Mouse (Mus musculus): ENCODE measurements around the gene Gm10644.

Gm10644 gene

DNA sequence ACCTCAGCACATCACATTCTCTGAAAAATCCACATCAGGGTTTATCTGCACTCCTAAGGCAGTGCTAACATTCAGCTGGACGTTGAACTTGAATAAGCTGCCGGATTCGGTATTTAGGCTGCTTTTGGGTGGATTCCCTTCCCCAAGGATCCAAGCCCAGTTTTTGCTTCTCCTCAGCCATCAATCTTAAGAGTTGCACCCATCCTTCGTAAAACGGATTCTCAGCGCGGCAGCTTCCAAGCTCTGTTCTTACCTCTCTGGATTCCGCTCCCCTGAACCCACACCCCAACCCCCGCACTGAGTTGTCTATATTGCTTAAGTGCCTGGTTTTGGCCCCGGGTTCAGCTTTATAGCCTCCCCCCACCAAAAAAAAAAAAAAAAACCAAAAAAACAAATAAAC is 56.5 kb downstream of the Gm10644 start:
- DNase-seq (ENCODE audit: inconsistent ontology term) = no peak

DNA sequence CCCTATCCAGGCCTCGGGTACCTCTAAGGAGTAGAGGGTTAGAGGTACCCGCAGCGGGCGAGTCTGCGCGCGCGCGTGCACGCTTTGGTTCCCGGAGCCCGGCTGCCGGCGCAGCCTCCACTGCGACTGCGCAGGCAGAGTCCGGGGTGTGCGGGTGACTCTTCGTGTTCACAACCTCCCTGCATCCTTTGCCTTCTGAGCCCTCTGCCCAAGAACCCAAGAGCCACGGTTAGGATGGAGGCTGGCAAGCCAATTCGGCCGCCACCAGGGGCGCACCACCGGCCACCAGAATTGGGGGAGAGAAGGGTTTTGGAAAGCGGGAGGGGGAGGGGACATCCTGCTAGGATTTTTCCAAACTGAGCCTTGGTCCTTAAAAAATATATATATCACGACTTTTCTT is 57.8 kb downstream of the Gm10644 start:
- peak; percentile 63 for DNase-seq (ENCODE audit: inconsistent ontology term)

DNA sequence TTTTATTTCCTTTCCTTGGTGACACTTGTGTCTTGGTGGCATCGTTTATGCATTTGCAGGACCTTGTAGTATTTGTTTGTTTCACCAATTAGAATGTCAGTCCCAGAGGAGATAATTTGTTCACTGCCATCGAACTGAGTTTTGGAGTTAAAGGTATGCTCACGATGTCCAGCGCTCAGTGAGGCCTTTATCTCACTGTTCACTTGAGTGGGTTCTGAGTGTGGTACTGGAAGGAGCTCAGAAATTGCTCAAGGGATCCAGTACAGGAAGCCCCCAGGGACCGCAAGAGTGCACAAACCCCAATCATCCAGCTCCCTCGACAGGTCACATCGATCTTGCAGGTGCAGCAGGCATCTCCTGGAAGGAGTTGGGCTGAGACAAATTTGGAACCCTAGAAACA is 58.5 kb downstream of the Gm10644 start:
- DNase-seq (ENCODE audit: inconsistent ontology term) = no peak

DNA sequence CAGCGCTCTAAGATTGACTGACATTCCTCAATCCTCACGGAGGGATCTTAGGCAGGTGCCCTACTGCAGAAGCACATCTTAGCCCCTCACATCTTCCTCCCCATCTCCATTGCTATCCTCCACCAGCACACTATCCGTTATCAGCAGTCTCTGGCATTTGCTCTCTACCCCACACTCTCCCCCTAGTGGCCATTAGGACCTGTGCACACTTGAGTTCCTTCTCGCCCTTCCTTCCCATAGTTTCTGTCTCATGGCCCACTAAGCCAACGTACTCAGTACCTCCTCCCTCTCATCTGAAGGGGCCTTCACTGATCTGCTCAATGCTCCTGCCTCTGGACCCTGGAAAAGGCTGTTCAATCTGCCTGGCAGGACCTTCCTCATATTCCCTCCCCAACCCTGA is 59.1 kb downstream of the Gm10644 start:
- DNase-seq (ENCODE audit: inconsistent ontology term) = no peak

DNA sequence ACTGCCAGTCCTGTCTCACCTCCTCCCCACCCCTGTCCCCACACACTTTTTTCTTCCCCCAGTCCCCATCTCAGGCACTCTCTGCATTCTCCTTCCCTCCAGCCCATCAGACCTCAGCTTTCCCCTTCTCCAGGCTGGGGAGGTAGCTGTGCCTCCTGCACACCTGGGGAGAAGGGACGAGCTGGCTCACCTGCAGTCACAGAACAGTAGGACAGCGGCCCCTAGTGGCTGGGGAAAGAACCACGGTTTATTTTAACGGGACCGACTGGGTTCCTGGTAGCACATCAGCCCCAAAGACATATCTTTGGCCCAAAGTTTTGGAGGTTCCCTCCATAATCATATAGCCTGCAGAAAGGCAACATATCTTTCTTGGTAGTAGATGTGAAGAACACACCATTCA is 61.1 kb downstream of the Gm10644 start:
- DNase-seq (ENCODE audit: inconsistent ontology term) = peak; percentile 41

DNA sequence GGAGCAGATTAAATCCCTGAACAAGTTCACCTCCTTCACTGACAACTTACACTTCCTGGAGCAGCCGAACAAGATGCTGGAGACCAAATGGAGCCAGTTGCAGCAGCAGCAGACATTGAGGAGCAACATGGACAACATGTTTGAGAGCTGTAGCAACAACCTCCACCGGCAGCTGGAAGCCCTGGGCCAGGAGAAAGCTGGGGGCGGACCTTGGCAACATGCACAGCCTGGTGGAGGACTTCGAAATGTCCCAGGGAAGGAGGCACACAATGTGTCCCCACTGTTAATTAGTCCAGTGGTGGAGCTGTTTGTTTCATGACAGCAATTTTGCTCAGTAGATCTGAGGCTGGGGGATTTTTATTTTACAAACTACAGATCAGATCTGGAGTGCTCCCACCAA is 62.9 kb downstream of the Gm10644 start:
- DNase-seq (ENCODE audit: inconsistent ontology term) = no peak

DNA sequence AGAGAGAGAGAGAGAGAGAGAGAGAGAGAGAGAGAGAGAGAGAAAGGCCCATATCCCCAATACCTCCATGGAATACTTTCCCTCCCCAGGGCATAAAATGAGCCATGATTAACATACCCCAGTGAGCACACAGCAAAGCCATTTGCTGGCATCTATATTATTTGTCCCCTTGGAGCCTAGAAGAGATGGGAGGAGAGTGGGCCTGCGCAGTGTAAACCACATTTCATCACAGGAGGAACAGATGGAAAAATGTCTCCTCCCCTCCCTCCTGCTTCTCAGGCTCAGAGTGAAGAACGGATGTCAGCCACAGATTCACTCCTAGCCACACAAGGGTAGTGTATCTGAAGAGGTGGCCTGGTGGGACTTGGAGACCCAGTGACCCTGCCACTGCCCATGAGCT is 66.6 kb downstream of the Gm10644 start:
- DNase-seq (ENCODE audit: inconsistent ontology term) = no peak

All from Muller cell, postnatal 12 days (primary cell).